Mouse (Mus musculus) common myeloid progenitor, adult 5-6 weeks (primary cell): Measurements from ENCODE around the gene Wdr70. TPM values are rescaled to one million over a fixed set of nuclear protein-coding genes. Genes with fewer than 3 reads are reported as not detected.

Experiments
- ATAC-seq: replicated peaks from 2 replicates; pipeline ENCODE4 v1.8.0; 2016; ENCODE audit warnings: low read depth, mild to moderate bottlenecking, moderate TSS enrichment, inconsistent platforms; ENCODE audit not compliant: poor library complexity, severe bottlenecking
- total RNA-seq: library from RNA; stranded (forward); fragments of 200-1000, 187-1606 nt; gene quantifications from 2 replicates; pipeline ENCODE4 v1.2.3, GENCODE M21; 2017

The Wdr70 gene
- total RNA-seq, 1 experiment from 2014 or later: 45.2 TPM

GRCm38 (mm10) chr15:7950561-7950960, 148.4 kb downstream of the Wdr70 start:
- no peak for ATAC-seq

DNA sequence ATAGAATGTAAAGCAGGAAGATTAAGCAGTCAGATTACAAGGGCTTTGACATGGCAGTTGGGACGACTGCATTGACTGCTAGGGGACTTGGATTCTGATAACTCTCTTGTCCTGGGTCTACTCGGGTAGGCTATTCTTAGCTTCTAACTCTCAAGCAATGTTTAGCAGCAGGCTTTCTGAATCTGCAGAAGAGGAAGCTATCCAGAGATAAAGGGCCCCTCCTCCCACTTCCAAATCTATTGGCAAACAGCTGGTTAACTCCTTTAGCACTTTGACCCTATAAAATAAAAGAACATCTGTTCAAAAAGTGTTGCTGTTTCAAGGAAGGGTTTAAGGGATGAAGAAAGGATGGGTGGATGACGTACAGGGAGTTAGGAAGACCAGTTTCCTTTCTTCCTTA, 157.3 kb downstream of the Wdr70 start:
- peak; percentile 50 for ATAC-seq

DNA sequence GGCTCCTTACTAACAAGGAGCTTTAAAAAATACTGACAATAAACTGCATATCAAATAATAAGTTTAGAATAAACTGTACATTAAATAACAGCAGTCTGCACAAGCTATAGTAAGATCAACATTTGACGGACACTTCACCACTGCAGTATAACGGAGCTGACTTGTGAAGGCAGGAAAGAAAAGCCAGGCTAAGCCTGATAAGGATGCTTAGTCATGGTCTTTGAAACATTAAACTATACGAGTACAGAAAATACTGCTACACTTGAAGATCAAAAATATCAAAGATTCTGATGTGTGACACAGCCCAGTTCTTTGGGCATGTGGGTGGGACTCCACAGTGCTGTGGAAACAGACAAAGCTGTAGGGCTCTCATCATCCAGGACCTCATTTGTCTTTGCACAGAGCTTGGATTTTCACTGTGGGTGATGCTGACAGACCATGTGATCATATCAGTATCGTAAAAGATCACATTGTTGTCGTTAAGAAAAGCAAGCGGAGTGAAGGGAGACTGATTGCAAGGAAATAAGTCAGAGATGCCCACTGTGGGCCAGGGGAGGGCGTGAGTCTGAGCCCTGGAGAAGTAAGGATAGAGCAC, 163.3 kb downstream of the Wdr70 start:
- ATAC-seq: peak; percentile 91

- ATAC-seq: no peak
These were observed 164.4 kb downstream of the Wdr70 start for GRCm38 (mm10) chr15:7934580-7934979.

- ATAC-seq: no peak
These were observed 164.9 kb downstream of the Wdr70 start for GRCm38 (mm10) chr15:7934105-7934504.

GRCm38 (mm10) chr15:7931605-7932008, 167.4 kb downstream of the Wdr70 start:
- no peak for ATAC-seq

DNA sequence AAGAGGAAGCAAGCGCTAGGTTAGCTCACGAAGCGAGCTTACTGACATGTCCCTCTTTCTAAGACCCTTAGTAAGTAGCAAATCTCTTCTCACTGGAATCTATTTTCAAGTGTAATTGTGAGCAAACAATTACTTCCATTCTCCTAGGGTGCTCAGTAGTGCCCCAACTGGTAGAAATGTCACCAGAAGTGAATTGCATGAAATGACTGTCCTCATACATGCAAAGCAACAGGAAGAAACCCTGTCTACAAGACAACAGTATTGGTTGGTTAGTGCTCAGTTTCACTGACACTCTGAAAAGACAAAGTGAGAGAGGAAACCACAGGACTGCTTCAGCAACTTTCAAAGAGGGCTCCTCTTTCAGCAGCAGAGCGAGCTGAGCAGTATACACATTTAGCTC, 173.6 kb downstream of the Wdr70 start:
- ATAC-seq: peak; percentile 76

- ATAC-seq: no peak
These were observed 175.7 kb downstream of the Wdr70 start for GRCm38 (mm10) chr15:7923281-7923680.

DNA sequence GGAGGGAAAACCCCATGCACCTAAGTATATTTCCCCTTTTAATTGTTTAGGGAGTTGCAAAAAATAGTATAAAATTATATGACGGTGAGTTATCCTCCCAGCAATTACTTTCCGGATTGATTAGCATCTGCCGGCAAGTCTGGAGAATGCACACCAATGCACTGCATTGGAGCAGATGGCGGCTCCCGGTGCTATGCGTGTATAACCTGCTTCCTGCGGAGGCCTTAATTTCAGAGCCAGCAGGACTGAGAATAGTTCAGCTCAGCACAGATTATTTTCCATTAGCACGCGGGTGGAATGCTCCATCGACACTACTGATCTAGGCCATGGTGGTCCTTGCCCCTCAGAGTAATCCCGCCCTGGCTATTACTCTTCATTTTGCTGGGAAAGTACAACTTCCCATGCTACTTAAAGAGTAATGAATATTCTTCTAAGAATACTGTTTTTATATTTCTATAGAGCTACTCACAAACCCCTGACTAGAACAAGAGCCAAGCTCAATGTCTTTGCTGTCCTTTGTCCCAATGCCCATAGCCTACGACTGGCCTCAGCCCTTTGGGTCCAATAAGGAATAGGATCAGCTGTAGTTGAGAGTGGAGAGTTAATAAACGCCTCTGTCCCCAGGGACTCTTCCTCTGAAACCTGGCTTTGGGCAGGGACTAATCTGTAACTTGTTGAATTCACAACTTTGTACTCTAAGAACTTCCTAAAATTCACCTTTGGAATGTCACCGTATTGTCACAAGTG, 176.5 kb downstream of the Wdr70 start:
- ATAC-seq: no peak

DNA sequence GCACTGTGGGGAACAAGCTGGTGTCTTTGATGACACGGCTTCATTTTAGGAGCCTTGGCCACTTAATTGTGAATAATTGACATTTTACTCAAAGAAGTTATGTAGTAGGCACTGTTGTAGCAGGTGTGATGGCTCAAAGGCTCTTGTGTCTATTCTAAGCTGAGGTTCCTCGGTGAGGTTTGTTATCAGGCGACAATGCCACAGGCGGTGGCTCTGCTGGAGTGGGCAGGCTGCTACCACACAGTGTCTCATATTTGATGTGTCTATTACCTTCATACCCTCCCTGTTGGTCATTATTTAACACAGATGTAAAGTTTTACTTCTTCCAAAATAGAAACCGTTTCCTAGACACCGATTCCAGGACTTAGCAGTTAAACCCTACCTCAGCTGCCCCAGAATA, 177.9 kb downstream of the Wdr70 start:
- ATAC-seq: no peak

DNA sequence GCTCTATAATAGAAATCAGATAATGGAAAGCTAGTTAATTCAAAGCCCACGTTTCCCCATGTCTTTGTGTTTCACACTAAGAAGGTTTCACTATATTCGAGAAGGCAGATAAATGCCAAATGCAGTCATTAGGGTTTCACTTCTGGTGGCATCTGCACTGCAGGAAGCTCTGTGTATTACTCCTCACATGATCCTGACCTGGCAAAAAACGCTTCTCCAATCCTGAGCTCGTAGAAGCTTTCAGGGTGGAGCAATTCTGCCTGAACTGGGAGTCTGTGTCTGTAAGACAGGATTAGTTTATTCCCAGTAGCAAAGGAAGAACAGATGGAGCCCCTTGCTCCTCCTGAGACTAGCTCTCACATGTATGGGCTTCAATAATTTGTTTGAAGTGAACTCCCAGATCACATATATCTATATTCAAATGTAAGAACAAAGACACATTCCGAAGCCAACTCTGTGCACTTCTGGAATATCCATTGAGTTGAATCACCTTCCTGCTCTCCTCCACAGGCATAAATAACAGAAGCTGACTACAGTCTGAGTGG, 192.4 kb downstream of the Wdr70 start:
- no peak for ATAC-seq

- no peak for ATAC-seq
These were observed 199.7 kb downstream of the Wdr70 start for GRCm38 (mm10) chr15:7899286-7899685.

DNA sequence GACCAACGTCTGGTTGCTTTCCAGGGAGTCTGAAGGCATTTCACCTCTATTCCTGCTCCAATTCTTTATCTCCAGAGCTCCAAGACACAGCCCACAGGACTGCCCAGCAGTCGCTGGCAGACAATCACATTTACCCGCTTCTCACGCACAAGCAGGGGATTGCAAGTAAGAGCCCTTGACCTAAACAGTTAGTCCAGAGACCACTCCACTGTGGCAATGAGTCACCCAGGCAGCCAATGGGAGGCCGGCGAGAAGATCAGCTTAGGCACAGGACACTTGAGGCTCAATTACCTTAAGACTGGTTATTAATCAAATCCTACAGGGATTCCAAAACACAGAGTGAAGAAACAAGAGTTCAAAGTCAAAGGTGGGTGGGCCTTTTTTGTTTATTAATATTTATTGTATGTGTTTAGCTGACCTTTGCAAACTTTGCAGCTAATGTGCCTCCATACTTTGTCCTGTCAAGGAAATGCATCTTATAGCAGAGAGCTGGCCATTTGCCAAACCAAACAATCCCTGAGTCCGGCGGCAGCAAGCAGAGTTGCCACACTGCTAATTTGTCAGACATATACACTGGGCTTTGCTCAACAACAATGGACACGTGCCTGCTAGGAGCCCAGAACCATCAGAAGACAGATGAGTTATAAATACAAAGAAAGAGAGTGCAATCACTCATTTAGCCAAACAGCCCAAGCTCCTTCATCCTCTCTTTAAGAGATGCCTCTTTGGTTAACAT, 207.3 kb downstream of the Wdr70 start:
- no peak for ATAC-seq

- no peak for ATAC-seq
These were observed 208.7 kb downstream of the Wdr70 start for GRCm38 (mm10) chr15:7890286-7890685.

DNA sequence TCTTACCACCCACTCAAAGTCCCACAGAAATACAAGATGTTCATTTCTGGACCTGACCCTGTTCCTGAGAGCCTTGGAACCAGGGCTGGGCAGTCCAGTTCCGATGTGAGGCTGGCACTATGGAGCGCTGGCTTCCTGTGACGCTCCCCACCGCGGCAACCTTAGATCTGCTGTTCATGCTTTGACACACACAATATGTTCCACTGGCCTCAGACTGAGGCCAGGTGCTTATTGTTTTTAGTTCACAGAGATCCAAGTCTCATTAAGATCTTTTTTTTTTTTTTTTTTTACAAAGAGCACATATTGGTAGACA, 209.7 kb downstream of the Wdr70 start:
- ATAC-seq: no peak

DNA sequence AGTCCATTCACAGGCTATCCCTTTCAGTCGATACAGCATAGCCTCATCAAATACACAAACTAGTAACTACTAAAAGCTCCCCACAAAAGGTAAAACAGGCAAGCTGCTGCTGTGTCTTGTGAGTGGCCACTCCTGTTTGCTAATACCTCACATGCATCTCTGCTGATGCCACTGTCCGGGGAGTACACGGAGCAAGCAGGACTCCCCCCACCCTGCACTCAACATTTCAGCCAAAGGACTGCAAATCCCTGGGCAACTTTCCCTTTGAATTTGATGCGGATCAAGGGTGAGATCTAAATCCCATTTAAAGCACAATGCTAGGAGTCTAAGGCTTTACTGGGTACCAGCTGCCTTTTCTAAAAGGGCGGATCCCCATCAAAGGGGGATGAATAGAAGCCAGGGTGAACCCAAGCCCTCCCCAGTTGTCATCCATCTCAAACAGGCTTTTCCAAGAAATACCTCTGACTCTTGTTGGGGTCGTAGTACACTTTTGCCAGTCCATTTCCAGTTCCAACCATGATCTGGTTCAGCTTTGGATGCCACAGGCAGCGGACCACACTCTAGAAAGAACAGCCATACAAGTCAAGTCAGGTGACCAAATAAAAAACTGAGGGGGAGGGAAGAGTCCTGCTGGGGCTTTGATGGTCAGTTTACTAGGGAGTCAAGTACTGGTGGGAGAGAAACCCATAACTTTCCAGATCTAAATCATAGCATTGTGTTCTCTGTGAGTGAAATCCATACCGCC, 210.2 kb downstream of the Wdr70 start:
- ATAC-seq: no peak

DNA sequence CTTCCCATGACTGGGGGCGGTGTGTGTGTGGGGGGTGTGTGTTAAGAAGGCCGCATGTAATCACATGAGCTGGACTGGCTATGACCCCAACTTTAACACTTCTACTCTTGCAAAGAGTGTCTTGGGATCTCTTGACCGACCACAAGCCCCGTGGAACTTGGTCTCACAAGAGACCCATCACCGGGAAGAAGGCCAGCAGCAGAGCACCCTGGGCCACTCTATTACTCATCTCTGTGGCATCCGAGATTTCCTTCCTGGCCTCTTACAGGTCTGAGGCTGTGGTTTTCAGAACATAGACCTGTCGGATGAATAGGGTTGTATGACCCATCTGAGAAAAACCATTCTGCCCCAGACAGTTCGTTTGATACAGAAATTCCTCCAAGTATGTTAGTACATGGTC, 212.4 kb downstream of the Wdr70 start:
- ATAC-seq: no peak

- ATAC-seq: no peak
These were observed 213.9 kb downstream of the Wdr70 start for GRCm38 (mm10) chr15:7885106-7885505.

GRCm38 (mm10) chr15:7884181-7884580, 214.8 kb downstream of the Wdr70 start:
- no peak for ATAC-seq

DNA sequence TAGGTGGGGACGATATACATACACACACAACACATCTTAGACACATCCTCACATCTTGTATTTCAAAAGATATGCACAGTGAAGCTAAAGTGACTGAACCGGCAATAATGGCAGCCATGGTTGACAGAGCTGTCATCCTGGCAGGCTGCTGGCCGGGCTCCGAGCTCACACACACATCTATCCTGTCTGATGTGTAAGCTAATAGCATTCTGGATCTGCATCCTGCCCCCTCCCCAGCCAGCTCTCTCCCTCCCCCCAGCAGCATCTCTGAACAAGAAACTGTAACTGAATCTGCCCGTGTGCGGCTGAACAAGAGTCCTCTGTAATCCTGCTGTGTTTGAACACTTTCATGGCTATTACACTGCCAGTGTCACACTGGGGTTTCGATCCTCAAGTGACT, 219.1 kb downstream of the Wdr70 start:
- ATAC-seq: no peak

DNA sequence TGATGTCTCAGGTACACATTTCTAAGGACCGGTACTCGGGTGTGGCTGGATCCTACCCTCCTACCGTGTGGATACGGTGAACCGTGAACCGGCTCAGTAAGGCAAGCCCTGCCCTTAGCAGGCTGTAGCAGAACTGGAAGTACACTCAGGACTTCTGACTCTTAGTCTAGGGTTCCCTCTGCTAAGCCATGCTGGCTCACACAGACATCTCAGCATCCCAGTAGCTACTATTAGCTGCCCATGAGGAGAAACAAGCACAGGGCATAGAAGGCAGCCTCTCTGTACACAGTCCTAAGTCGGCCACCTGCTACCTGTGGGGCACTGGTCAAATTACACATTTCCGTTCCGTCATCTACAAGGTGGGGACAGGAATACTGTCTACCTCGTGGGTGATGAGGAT, 220.1 kb downstream of the Wdr70 start:
- no peak for ATAC-seq
